Mouse (Mus musculus): Measurements from ENCODE around the gene Tpst2. TPM values are rescaled to one million over a fixed set of nuclear protein-coding genes. Genes with fewer than 3 reads are reported as not detected.

Gene Tpst2
- 10 to 100 TPM; 50.6 to 55.5 TPM for total RNA-seq (2021)
- long read RNA-seq, experiment 1, transcript Tpst2-201 (7 exons, 1,835 nt) = major isoform, 82 of 139 reads
- long read RNA-seq, experiment 1, partial matches to known transcripts = 19 of 139 reads
- long read RNA-seq, experiment 1, other reads (novel, unspliced or antisense) = 36 of 139 reads
- long read RNA-seq, experiment 2, transcript Tpst2-201 (7 exons, 1,835 nt) = major isoform, 66 of 96 reads
- long read RNA-seq, experiment 2, partial matches to known transcripts = 11 of 96 reads
- long read RNA-seq, experiment 2, other reads (novel, unspliced or antisense) = 17 of 96 reads

- DNase-seq = peak; percentile 100
- intact Hi-C loops (cut with DNase I) = loop anchor here (2.0 kb wide), 1 partner anchor 34 kb away; no protein-coding TSS in a partner anchor
Observed at GRCm38 (mm10) chr5:112276267-112276873, at the start of gene Tpst2. Gene Tpst2 (plus strand): TSS chr5:112276691.

- no peak for DNase-seq
- intact Hi-C loops (cut with DNase I) = no loop called here
Observed at GRCm38 (mm10) chr5:112227354-112227753, 49.1 kb upstream of the Tpst2 start.

- no peak for DNase-seq
- intact Hi-C loops (cut with DNase I) = no loop called here
Observed at GRCm38 (mm10) chr5:112227898-112228239, 48.6 kb upstream of the Tpst2 start.

DNA sequence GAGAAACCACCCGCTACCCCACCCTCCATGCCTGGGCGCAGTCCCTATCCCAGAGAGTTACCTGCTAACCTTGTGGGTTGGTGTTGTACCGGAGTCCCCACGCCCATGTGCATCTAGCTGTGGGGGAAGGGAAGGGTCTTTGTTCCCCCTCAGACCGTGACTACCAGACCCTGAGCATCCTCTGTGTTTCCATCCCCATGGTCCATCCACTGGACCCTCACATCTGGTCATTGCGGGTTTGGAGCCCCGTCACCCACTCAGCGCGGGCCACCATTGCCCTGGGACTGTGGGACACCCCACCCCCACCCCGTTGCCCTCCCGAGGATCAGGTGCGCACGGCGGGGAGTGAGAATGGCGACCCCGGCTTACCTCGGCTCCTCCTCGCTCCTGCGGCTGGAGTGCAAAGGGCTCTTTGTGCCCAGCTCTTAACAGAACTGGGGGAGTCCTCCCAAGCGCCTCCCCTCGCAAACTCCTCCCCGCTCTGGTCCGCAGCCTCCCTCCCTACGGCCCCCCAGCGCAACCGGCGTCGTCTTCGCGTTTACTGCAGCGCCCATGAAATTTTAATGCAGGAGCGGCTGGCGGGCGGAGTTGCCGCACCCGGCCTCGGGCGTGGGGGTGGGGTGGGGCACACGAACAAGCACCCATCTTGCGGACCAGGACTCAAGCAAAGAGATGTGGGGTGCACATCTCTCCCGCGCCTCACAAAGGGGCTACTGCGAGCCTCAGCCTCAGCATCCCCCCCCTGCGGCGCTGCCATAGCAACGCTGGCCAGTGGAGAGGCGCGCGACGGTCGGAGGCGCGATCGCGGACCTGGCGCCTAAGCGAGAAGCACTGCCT, 48.0 kb upstream of the Tpst2 start:
- intact Hi-C loops (cut with DNase I) = no loop called here
- DNase-seq = no peak

DNA sequence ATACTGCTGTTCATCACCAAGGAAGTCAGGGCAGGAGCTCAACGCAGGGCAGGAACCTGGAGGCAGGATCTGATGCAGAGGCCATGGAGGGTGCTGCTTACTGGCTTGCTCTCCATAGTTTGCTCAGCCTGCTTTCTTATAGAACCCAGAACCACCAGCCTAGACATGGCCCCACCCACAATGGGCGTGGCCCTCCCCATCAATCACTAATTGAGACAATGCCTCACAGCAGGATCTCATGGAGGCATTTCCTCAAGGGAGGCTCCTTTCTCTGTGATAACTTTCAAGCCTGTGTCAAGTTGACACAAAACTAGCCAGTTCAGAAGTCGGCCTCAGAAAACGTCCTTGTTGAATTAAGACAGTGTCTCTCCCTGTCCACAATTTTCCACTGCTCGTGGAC, 40.7 kb upstream of the Tpst2 start:
- DNase-seq = no peak
- intact Hi-C loops (cut with DNase I) = no loop called here

DNA sequence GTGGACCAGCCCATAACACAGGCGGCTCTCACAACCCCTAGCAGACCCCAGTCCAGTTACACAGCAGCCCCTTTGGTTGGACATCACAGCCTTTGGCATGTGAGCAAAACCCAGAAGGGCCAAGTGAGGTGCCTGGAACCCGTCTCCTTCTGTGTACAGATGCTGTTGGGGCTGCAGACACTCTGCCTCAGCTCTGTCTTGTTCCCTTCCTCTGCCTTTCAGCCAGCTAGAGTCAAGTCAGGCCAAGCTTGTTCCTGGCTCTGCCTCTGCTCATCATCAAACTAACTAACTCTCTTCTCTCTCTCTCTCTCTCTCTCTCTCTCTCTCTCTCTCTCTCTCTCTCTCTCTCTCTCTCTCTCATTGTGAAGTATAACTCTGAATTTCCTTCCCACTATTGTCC, 39.9 kb upstream of the Tpst2 start:
- intact Hi-C loops (cut with DNase I) = no loop called here
- DNase-seq = no peak

DNA sequence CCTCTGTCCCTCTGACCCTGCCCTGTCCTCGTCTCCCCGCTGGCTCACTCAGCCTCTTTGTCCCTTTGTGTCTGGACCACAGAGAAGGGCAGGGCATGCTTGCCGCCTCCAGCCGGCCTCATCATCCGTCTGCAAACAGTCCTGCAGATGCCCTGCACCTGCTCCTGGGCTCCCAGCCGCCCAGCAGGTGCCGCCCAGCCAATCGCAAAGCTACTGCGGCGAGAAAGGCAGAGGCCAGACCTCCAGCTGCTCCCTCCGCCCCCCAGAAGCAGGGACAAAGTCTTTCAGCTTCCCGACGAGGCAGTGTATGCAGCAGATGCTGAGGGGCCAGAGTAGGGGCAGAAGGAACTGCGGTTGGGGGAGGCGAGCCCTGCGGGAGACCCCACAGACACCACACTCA, 39.1 kb upstream of the Tpst2 start:
- intact Hi-C loops (cut with DNase I) = no loop called here
- DNase-seq = no peak

DNA sequence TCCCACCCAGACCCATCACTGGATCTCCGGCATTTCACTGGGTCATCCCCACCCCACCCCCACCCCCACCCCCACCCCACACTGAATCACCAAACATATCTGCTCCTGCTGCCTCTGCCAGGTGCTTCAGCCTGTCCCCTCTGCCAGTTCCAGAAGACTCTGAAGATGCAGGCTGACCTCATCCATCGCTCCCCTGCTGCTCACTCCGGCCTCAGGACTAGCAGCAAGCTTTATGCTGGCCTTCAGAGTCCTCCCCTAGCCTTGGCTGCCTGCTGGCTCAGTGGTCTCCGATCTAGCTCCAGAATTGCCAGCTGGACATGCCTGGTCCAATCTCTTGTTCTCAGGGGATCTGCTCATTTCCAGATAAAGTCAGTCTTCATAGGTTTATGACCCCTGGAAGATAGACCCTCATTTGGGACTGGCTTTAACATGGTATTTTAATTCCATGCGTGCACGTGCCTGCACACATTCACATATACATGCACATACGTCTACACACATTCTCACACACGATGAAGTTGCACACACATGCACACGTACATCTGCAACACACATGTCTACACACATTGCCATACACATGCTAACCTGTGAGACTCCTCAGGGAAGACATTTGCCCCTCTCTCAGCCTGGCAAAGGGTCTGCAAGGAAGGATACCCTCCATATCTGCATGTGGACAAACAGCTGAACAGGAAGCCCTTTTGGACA, 38.5 kb upstream of the Tpst2 start:
- DNase-seq = no peak
- intact Hi-C loops (cut with DNase I) = no loop called here

DNA sequence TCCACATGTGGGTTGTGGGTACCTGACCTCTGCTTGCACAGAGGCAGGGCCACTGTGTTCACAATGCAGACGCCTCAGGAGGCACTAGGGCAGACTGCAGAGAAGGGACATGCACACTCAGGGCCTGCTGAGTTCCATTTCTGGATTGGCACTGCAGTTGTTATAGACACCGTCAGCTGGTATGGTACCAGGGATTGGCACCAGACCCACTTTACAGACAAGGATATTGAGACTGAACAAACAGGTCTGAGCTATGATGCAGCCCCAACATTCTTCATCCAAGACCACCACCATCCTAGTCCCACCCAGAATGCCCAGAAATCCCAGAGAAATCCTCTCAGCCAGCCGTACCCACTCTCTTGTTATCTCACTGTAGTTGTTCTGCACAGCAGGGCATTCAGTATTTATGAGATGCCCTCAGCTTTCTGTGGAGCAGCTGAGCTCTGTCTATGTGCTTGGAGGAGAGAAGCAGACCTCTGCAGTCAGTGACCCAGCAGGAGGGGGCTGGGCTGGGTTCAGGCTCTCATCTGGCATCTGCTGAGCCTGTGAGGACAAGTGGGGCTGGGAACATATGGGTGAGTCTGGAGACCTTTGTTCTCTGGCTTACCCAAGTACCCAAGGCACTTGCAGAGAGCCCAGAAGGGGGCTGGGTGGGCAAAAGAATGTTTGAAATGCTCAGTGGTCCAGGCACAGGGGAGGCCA, 37.6 kb upstream of the Tpst2 start:
- intact Hi-C loops (cut with DNase I) = no loop called here
- no peak for DNase-seq

DNA sequence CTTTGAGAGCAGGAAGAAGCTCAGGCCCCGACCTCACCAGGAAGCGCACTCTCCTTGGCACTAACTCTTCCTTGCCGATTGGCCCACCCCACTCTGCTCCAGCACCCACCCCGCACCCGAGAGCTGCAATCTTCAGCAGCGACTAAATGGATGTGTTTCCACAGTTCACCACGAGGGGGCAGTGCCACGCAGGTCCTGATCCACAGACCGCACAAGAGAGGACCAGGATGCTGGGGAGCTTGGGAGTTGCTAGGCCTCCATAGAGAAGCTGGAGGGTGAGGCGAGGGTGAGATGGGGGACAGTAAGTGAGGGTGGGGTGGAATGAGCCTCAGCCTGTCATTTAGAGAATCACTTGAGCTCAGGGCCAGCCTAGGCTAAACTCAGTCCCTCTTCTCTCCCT, 35.7 kb upstream of the Tpst2 start:
- intact Hi-C loops (cut with DNase I) = loop anchor here (1.0 to 2.0 kb wide), 3 partner anchors 86 to 187 kb away; partner anchors contain the start of gene Tfip11
- peak; percentile 89 to 94 for DNase-seq

GRCm38 (mm10) chr5:112241849-112242248, 34.6 kb upstream of the Tpst2 start:
- DNase-seq = no peak
- intact Hi-C loops (cut with DNase I) = loop anchor here (2.0 kb wide), 2 partner anchors 35 to 85 kb away; partner anchors contain the start of genes Tfip11 and Tpst2

- intact Hi-C loops (cut with DNase I) = loop anchor here (2.0 kb wide), 1 partner anchor 34 kb away; the partner anchor contains the start of gene Tpst2
- DNase-seq = peak; percentile 51 to 56
Observed at GRCm38 (mm10) chr5:112242361-112242778, 34.1 kb upstream of the Tpst2 start.

- DNase-seq = no peak
- intact Hi-C loops (cut with DNase I) = loop anchor here (2.0 kb wide), 1 partner anchor 34 kb away; the partner anchor contains the start of gene Tpst2
Observed at GRCm38 (mm10) chr5:112243041-112243440, 33.5 kb upstream of the Tpst2 start.

- DNase-seq = no peak
- intact Hi-C loops (cut with DNase I) = loop anchor here (2.0 kb wide), 1 partner anchor 33 kb away; the partner anchor contains the start of gene Tpst2
Observed at GRCm38 (mm10) chr5:112243539-112244274, 32.8 kb upstream of the Tpst2 start.

GRCm38 (mm10) chr5:112244275-112244562, 32.3 kb upstream of the Tpst2 start:
- intact Hi-C loops (cut with DNase I) = no loop called here
- no peak for DNase-seq

- DNase-seq = no peak
- intact Hi-C loops (cut with DNase I) = no loop called here
Observed at GRCm38 (mm10) chr5:112244890-112245615, 31.4 kb upstream of the Tpst2 start.

DNA sequence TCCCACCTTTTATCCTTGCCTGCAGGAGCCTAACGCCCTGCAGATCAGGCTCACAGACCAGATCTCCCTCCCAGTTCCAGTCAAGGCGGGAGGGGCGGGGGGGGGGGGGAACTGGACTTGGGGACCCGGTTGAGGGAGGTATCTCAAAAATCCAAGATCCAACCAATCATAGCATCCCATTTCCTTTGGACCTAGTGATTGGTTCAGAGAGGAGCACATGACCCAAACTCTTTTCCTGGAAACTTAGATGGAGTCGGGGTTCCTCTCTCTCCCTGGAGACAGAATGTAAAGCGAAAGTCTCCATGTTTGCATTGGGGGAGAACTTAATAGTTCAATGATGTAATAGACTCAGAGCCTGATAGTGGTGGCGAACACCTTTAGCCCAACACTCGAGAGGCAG, 29.1 kb upstream of the Tpst2 start:
- intact Hi-C loops (cut with DNase I) = no loop called here

DNA sequence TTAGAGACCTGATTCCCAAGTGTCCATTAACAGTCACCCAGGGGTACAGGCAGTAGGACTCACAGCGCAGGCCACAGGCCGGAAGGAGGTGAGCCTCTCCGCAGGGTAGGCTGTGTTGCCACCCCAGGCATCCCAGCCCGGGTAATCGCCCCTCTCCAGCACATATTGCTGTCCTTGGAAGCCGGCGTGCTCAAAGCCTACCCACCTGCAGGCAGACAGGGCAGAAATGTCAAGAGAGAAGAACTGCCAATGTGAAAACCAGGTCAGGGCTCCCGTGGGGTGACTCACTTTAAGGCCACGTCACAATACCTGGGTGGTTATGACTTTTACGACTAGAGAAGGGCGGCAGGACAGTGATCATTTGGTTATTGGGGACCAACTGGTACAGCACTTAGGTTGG, 27.4 kb upstream of the Tpst2 start:
- DNase-seq = no peak
- intact Hi-C loops (cut with DNase I) = no loop called here

More for the DNA sequence above, 29.1 kb upstream of the Tpst2 start:
- no peak for DNase-seq

GRCm38 (mm10) chr5:112252400-112252799, 24.1 kb upstream of the Tpst2 start, which contains the start of gene Cryba4:
Gene Cryba4 (minus strand): TSS chr5:112252518.
- peak; percentile 55 to 67 for DNase-seq
- intact Hi-C loops (cut with DNase I) = no loop called here

Data from heart, postnatal 14 days (tissue).